Mouse (Mus musculus): ENCODE data around the gene Ngef. TPM values are rescaled to one million over a fixed set of nuclear protein-coding genes. Genes with fewer than 3 reads are reported as not detected.

Ngef gene
- total and polyA plus RNA-seq, 3 experiments, result 0.14 to 0.41 (median 0.39) TPM

GRCm38 (mm10) chr1:87565760-87566159 lies 7.9 kb downstream of the Ngef start:
- no peak for DNase-seq

- DNase-seq, result no peak
These were observed 10.7 kb downstream of the Ngef start for GRCm38 (mm10) chr1:87562967-87563366.

GRCm38 (mm10) chr1:87553586-87553985 lies 20.1 kb downstream of the Ngef start:
- DNase-seq, result peak; percentile 16

- peak; percentile 79 for DNase-seq
These were observed 22.7 kb downstream of the Ngef start for GRCm38 (mm10) chr1:87551008-87551407.

GRCm38 (mm10) chr1:87541614-87542013 lies 32.1 kb downstream of the Ngef start:
- DNase-seq, result peak; percentile 56

GRCm38 (mm10) chr1:87537008-87537407 lies 36.7 kb downstream of the Ngef start:
- no peak for DNase-seq

GRCm38 (mm10) chr1:87534118-87534517 lies 39.6 kb downstream of the Ngef start:
- DNase-seq, result no peak

GRCm38 (mm10) chr1:87532346-87532745 lies 41.3 kb downstream of the Ngef start:
- DNase-seq, result no peak

- DNase-seq, result no peak
These were observed 46.5 kb downstream of the Ngef start for GRCm38 (mm10) chr1:87527191-87527590.

- DNase-seq, result no peak
These were observed 48.6 kb downstream of the Ngef start for GRCm38 (mm10) chr1:87525041-87525440.

- peak; percentile 23 for DNase-seq
These were observed 52.1 kb downstream of the Ngef start for GRCm38 (mm10) chr1:87521523-87521922.

GRCm38 (mm10) chr1:87520467-87520866 lies 53.2 kb downstream of the Ngef start:
- no peak for DNase-seq

- DNase-seq, result no peak
These were observed 62.8 kb downstream of the Ngef start for GRCm38 (mm10) chr1:87510845-87511244.

- DNase-seq, result peak; percentile 46
These were observed 63.4 kb downstream of the Ngef start for GRCm38 (mm10) chr1:87510166-87510691.

GRCm38 (mm10) chr1:87509561-87510165 lies 64.0 kb downstream of the Ngef start, which contains the start of gene Neu2:
Neu2 (plus strand) TSS chr1:87509889.
- DNase-seq, result peak; percentile 42

- DNase-seq, result no peak
These were observed 64.8 kb downstream of the Ngef start for GRCm38 (mm10) chr1:87508591-87509560.

GRCm38 (mm10) chr1:87507857-87508256 lies 65.8 kb downstream of the Ngef start:
- no peak for DNase-seq

GRCm38 (mm10) chr1:87505524-87505923 lies 68.1 kb downstream of the Ngef start:
- DNase-seq, result no peak

GRCm38 (mm10) chr1:87493542-87493941 lies 80.1 kb downstream of the Ngef start:
- DNase-seq, result no peak

GRCm38 (mm10) chr1:87492285-87492684 lies 81.4 kb downstream of the Ngef start:
- peak; percentile 28 for DNase-seq

- DNase-seq, result peak; percentile 9
These were observed 87.3 kb downstream of the Ngef start for GRCm38 (mm10) chr1:87486386-87486785.

- no peak for DNase-seq
These were observed 91.1 kb downstream of the Ngef start for GRCm38 (mm10) chr1:87482546-87482945.

Data from adrenal gland, adult 2 months (tissue).